Mouse (Mus musculus) hindlimb bud, embryonic 11.5 days (tissue): ENCODE data around the gene Folr2.
A peak's percentile ranks its signal among the peaks of the same experiment; 100 is the strongest.

Experiments
- DNase-seq: peaks from one replicate; pipeline ENCODE4 v3.0.0-alpha.2; 2012; ENCODE audit warnings: low read depth, low spot score; ENCODE audit errors: extremely low spot score

The Folr2 gene

GRCm38 (mm10) chr7:101830373-101830772, 26.6 kb downstream of the Folr2 start:
- DNase-seq = no peak

- no peak for DNase-seq
These were observed 33.0 kb downstream of the Folr2 start for GRCm38 (mm10) chr7:101823758-101824630.

- DNase-seq = no peak
These were observed 33.9 kb downstream of the Folr2 start for GRCm38 (mm10) chr7:101822836-101823757.

- peak; percentile 86 for DNase-seq
These were observed 35.2 kb downstream of the Folr2 start for GRCm38 (mm10) chr7:101821571-101822501.

- no peak for DNase-seq
These were observed 36.5 kb downstream of the Folr2 start for GRCm38 (mm10) chr7:101820295-101821030.

GRCm38 (mm10) chr7:101817861-101818401, 39.1 kb downstream of the Folr2 start, which contains the start of gene Phox2a:
Gene Phox2a (plus strand): TSS chr7:101818313.
- no peak for DNase-seq
